Mouse (Mus musculus) MEL (cell line): ENCODE results near the gene Atp2a2. TPM values are rescaled to one million over a fixed set of nuclear protein-coding genes. Genes with fewer than 3 reads are reported as not detected.

Experiments used
- DNase-seq: peaks from one replicate; pipeline ENCODE4 v3.0.0; 2011; ENCODE audit warnings: low read depth, low spot score
- H3K27ac ChIP-seq: 2 replicates; pipeline ENCODE4 v1.5.1; 2012; ENCODE audit warnings: low read depth, mild to moderate bottlenecking, control low read depth, low read length, moderate library complexity; ENCODE audit not compliant: control insufficient read depth
- H3K27me3 ChIP-seq, 2 experiments: fragments of 150-350 bp in 1 of 2; sonication (generic) in 1 of 2; 2 replicates each; pipeline ENCODE4 v1.6.1; 2012; ENCODE audit warnings: low read length in 2 of 2, mild to moderate bottlenecking in 2 of 2, improper control_type of control experiment in 1 of 2, moderate library complexity in 1 of 2; ENCODE audit not compliant: insufficient read depth in 2 of 2, control insufficient read depth in 1 of 2
- H3K36me3 ChIP-seq, 2 experiments: 2 replicates each; pipeline ENCODE4 v1.6.1; 2012 to 2014; ENCODE audit warnings: low read length in 2 of 2, improper control_type of control experiment in 1 of 2, inconsistent platforms in 1 of 2, mild to moderate bottlenecking in 1 of 2; ENCODE audit not compliant: insufficient read depth in 2 of 2, control insufficient read depth in 1 of 2
- H3K4me1 ChIP-seq, 2 experiments: fragments of 150-350 bp in 1 of 2; sonication (generic) in 1 of 2; 2 replicates each; pipeline ENCODE4 v1.6.1; 2012; ENCODE audit warnings: low read length in 2 of 2, improper control_type of control experiment in 1 of 2, mild to moderate bottlenecking in 1 of 2; ENCODE audit not compliant: insufficient read depth in 2 of 2, control insufficient read depth in 1 of 2
- H3K4me3 ChIP-seq, 2 experiments: fragments of 150-350 bp in 1 of 2; sonication (generic) in 1 of 2; 2 replicates each; pipeline ENCODE4 v1.5.1; 2012; ENCODE audit warnings: low read depth in 2 of 2, low read length in 2 of 2, mild to moderate bottlenecking in 2 of 2, moderate library complexity in 2 of 2, control low read depth in 1 of 2, improper control_type of control experiment in 1 of 2; ENCODE audit not compliant: control insufficient read depth in 1 of 2, insufficient read depth in 1 of 2
- H3K79me2 ChIP-seq: 2 replicates; pipeline ENCODE4 v1.6.1; 2012; ENCODE audit warnings: mild to moderate bottlenecking, low read length, moderate library complexity; ENCODE audit not compliant: control insufficient read depth, poor library complexity, insufficient read depth
- H3K9ac ChIP-seq: 2 replicates; pipeline ENCODE4 v1.6.1; 2012; ENCODE audit warnings: low read depth, mild to moderate bottlenecking, control low read depth, low read length, moderate library complexity; ENCODE audit not compliant: control insufficient read depth, poor library complexity, severe bottlenecking
- H3K9me3 ChIP-seq: fragments of 150-350 bp; sonication (generic); replicated peaks from 2 replicates; pipeline ENCODE4 v1.6.1; 2012; ENCODE audit warnings: mild to moderate bottlenecking, low read length, improper control_type of control experiment, moderate library complexity; ENCODE audit not compliant: insufficient read depth
- BHLHE40 ChIP-seq: IDR thresholded peaks from 2 replicates; pipeline ENCODE4 v1.6.1; 2012; ENCODE audit warnings: low read depth, mild to moderate bottlenecking, inconsistent platforms, low read length, improper control_type of control experiment, borderline replicate concordance
- CTCF ChIP-seq, 3 experiments: IDR thresholded peaks in 2 of 3; conservative IDR thresholded peaks in 1 of 3; 2 replicates each; pipeline ENCODE4 v1.5.1; 2011 to 2012; ENCODE audit warnings: low read length in 3 of 3, low read depth in 2 of 3, mild to moderate bottlenecking in 2 of 3, improper control_type of control experiment in 1 of 3, inconsistent platforms in 1 of 3, mixed read lengths in 1 of 3, moderate library complexity in 1 of 3; ENCODE audit not compliant: control insufficient read depth in 1 of 3, insufficient read depth in 1 of 3, poor library complexity in 1 of 3, severe bottlenecking in 1 of 3
- ELF1 ChIP-seq: IDR thresholded peaks from 2 replicates; pipeline ENCODE4 v1.6.1; 2014; ENCODE audit warnings: low read depth, mild to moderate bottlenecking, inconsistent platforms, low read length, improper control_type of control experiment, moderate library complexity
- GATA1 ChIP-seq: IDR thresholded peaks from 2 replicates; pipeline ENCODE4 v1.6.1; 2011; ENCODE audit warnings: low read depth, low read length, improper control_type of control experiment
- HCFC1 ChIP-seq: IDR thresholded peaks from 2 replicates; pipeline ENCODE4 v1.6.1; 2012; ENCODE audit warnings: low read depth, mild to moderate bottlenecking, inconsistent platforms, low read length, improper control_type of control experiment, moderate library complexity
- MAFK ChIP-seq: IDR thresholded peaks from 2 replicates; pipeline ENCODE4 v1.6.1; 2011; ENCODE audit warnings: low read depth, mild to moderate bottlenecking, low read length, improper control_type of control experiment, borderline replicate concordance
- MAZ ChIP-seq: IDR thresholded peaks from 2 replicates; pipeline ENCODE4 v1.6.1; 2012; ENCODE audit warnings: low read depth, mild to moderate bottlenecking, inconsistent platforms, low read length, improper control_type of control experiment
- MEF2A ChIP-seq: IDR thresholded peaks from 2 replicates; pipeline ENCODE4 v1.6.1; 2014; ENCODE audit warnings: low read depth, mild to moderate bottlenecking, inconsistent platforms, low read length, improper control_type of control experiment; ENCODE audit not compliant: poor library complexity, insufficient replicate concordance, severe bottlenecking; ENCODE audit errors: extremely low read depth
- MXI1 ChIP-seq: IDR thresholded peaks from 2 replicates; pipeline ENCODE4 v1.6.1; 2011; ENCODE audit warnings: mild to moderate bottlenecking, low read depth, low read length, improper control_type of control experiment
- MYC ChIP-seq: IDR thresholded peaks from 2 replicates; pipeline ENCODE4 v1.6.1; 2011; ENCODE audit warnings: low read depth, mild to moderate bottlenecking, low read length, improper control_type of control experiment, moderate library complexity
- NELFE ChIP-seq: IDR thresholded peaks from 2 replicates; pipeline ENCODE4 v1.6.1; 2011; ENCODE audit warnings: low read depth, low read length, improper control_type of control experiment
- NRF1 ChIP-seq: IDR thresholded peaks from 2 replicates; pipeline ENCODE4 v1.6.1; 2014; ENCODE audit warnings: low read depth, mild to moderate bottlenecking, inconsistent platforms, low read length, improper control_type of control experiment, moderate library complexity; ENCODE audit not compliant: poor library complexity, insufficient read depth, severe bottlenecking
- POLR2AphosphoS5 ChIP-seq: IDR thresholded peaks from 2 replicates; pipeline ENCODE4 v1.6.1; 2012; ENCODE audit warnings: low read depth, borderline replicate concordance, mild to moderate bottlenecking, inconsistent platforms, low read length, moderate library complexity, mixed read lengths
- RAD21 ChIP-seq: IDR thresholded peaks from 2 replicates; pipeline ENCODE4 v1.6.1; 2011; ENCODE audit warnings: mild to moderate bottlenecking, low read depth, low read length, improper control_type of control experiment
- SIN3A ChIP-seq: IDR thresholded peaks from 2 replicates; pipeline ENCODE4 v1.6.1; 2012; ENCODE audit warnings: low read length, improper control_type of control experiment, inconsistent platforms
- SMC3 ChIP-seq: IDR thresholded peaks from 2 replicates; pipeline ENCODE4 v1.6.1; 2011; ENCODE audit warnings: low read depth, low read length, improper control_type of control experiment
- TAL1 ChIP-seq: IDR thresholded peaks from 2 replicates; pipeline ENCODE4 v1.6.1; 2012; ENCODE audit warnings: mild to moderate bottlenecking, inconsistent platforms, low read length, moderate library complexity, mixed read lengths
- ZC3H11A ChIP-seq: IDR thresholded peaks from 2 replicates; pipeline ENCODE4 v1.6.1; 2012; ENCODE audit warnings: low read depth, mild to moderate bottlenecking, inconsistent platforms, low read length, improper control_type of control experiment
- ZNF384 ChIP-seq: IDR thresholded peaks from 2 replicates; pipeline ENCODE4 v1.6.1; 2012; ENCODE audit warnings: low read depth, mild to moderate bottlenecking, inconsistent platforms, low read length, improper control_type of control experiment
- polyA plus RNA-seq, 2 experiments: library from polyadenylated mRNA; stranded (reverse) in 1 of 2; unstranded in 1 of 2; fragments of >175 nt in 1 of 2; fragments of >200 nt in 1 of 2; gene quantifications; 2 replicates each; pipeline versions ENCODE4 v1.2.1 to v1.2.4; 2012; ENCODE audit warnings: low replicate concordance in 2 of 2, low read depth in 1 of 2; ENCODE audit not compliant: insufficient read length in 2 of 2, insufficient read depth in 1 of 2, missing spikeins in 1 of 2
- total RNA-seq: library from RNA; depleted of rRNA; stranded (reverse); fragments of 300-350 nt; gene quantifications from 2 replicates; pipeline ENCODE4 v1.2.3, GENCODE M21; 2012

Atp2a2 gene
- total and polyA plus RNA-seq, 3 experiments: 117 to 199 (median 176) TPM

- Histone ChIP-seq H3K9me3 (no peaks in the 10 kb centered on the region), H3K27ac (no peak overlapping the region), H3K79me2 (no peaks in the 10 kb centered on the region), H3K27me3 (no peaks in the 10 kb centered on the region), H3K36me3 (peaks cover 0 to 27% of the 10 kb centered on the region in 2 experiments; a peak in 2 of 4 replicates), H3K4me1 (no peaks in the 10 kb centered on the region), H3K4me3 (no peak overlapping the region), H3K9ac (no peak overlapping the region)
- TF ChIP-seq NELFE (no peak), CTCF (IDR thresholded peaks at IDR 0.05 in 2 of 3, conservative IDR thresholded peaks at IDR 0.05 in 1 of 3; ENCODE audit: control insufficient read depth in 1 of 3, insufficient read depth in 1 of 3, low read depth in 2 of 3, low read length in 3 of 3, poor library complexity in 1 of 3, severe bottlenecking in 1 of 3) (no peak), TAL1 (no peak), NRF1 (no peak), ZC3H11A (no peak), RAD21 (no peak), SIN3A (no peak), SMC3 (no peak), POLR2AphosphoS5 (no peak), MYC (no peak), MEF2A (no peak), MAZ (no peak), GATA1 (no peak), ZNF384 (no peak), MXI1 (no peak), ELF1 (no peak), MAFK (no peak)
- DNase-seq: no peak
Measured at GRCm38 (mm10) chr5:122439400-122440094, 62.5 kb downstream of the Atp2a2 start.

- no peaks in the 10 kb centered on the region for H3K9me3 ChIP-seq
- no peak overlapping the region for H3K27ac ChIP-seq
- no peaks in the 10 kb centered on the region for H3K79me2 ChIP-seq
- H3K9ac ChIP-seq: no peak overlapping the region
- H3K4me3 ChIP-seq: no peak overlapping the region
- TF ChIP-seq SMC3 (peak; percentile 49), BHLHE40 (no peak), HCFC1 (no peak), POLR2AphosphoS5 (no peak), RAD21 (peak; percentile 17), CTCF (IDR thresholded peaks at IDR 0.05 in 2 of 3, conservative IDR thresholded peaks at IDR 0.05 in 1 of 3; ENCODE audit: control insufficient read depth in 1 of 3, insufficient read depth in 1 of 3, low read depth in 2 of 3, low read length in 3 of 3, poor library complexity in 1 of 3, severe bottlenecking in 1 of 3) (peak; percentile 19 to 44 (median 34); a peak in 5 of 6 replicates)
- no peaks in the 10 kb centered on the region for H3K27me3 ChIP-seq
- DNase-seq: peak; percentile 45
- H3K36me3 ChIP-seq: peaks cover 0 to 43% of the 10 kb centered on the region in 2 experiments; a peak in 2 of 4 replicates
- H3K4me1 ChIP-seq: no peaks in the 10 kb centered on the region
Measured at GRCm38 (mm10) chr5:122434541-122434940, 67.5 kb downstream of the Atp2a2 start.
